Mouse (Mus musculus) midbrain, postnatal 0 days (tissue): ENCODE measurements around the gene Tex22. TPM values are rescaled to one million over a fixed set of nuclear protein-coding genes. Genes with fewer than 3 reads are reported as not detected.

Experiments used
- ATAC-seq: fragments of 200-750 bp; cut with Nextera tagmentation; 2 replicates; pipeline ENCODE4 v1.8.0; 2017; ENCODE audit warnings: moderate number of reproducible peaks, mild to moderate bottlenecking, moderate TSS enrichment, moderate library complexity; ENCODE audit not compliant: low FRiP score
- DNase-seq: peaks from one replicate; pipeline ENCODE4 v3.0.0-alpha.2; 2015; ENCODE audit warnings: low spot score
- H3K27ac ChIP-seq: fragments of 300-500 bp; sonication (generic); 2 replicates; pipeline ENCODE4 v1.5.1; 2014; ENCODE audit warnings: low read depth, mild to moderate bottlenecking, low read length, mixed read lengths
- H3K27me3 ChIP-seq: fragments of 300-500 bp; sonication (generic); 2 replicates; pipeline ENCODE4 v1.6.1; 2014; ENCODE audit warnings: low read length, control low read depth, mixed read lengths; ENCODE audit not compliant: insufficient read depth
- H3K36me3 ChIP-seq: fragments of 300-500 bp; sonication (generic); 2 replicates; pipeline ENCODE4 v1.6.1; 2014; ENCODE audit warnings: low read length, control low read depth, mixed read lengths; ENCODE audit not compliant: insufficient read depth
- H3K4me1 ChIP-seq: fragments of 300-500 bp; sonication (generic); 2 replicates; pipeline ENCODE4 v1.6.1; 2014; ENCODE audit warnings: mild to moderate bottlenecking, control low read depth, antibody characterized with exemption, low read length, mixed read lengths; ENCODE audit not compliant: insufficient read depth
- H3K4me2 ChIP-seq: fragments of 300-500 bp; sonication (generic); 2 replicates; pipeline ENCODE4 v1.6.1; 2014; ENCODE audit warnings: low read depth, mild to moderate bottlenecking, low read length, mixed read lengths; ENCODE audit not compliant: poor library complexity, severe bottlenecking
- H3K4me3 ChIP-seq: fragments of 300-500 bp; sonication (generic); 2 replicates; pipeline ENCODE4 v1.5.1; 2014; ENCODE audit warnings: low read depth, mild to moderate bottlenecking, low read length, moderate library complexity
- H3K9ac ChIP-seq: fragments of 300-500 bp; sonication (generic); replicated peaks from 2 replicates; pipeline ENCODE4 v1.6.1; 2014; ENCODE audit warnings: mild to moderate bottlenecking, low read length, moderate library complexity, mixed read lengths; ENCODE audit not compliant: poor library complexity, severe bottlenecking
- H3K9me3 ChIP-seq: fragments of 300-500 bp; sonication (generic); 2 replicates; pipeline ENCODE4 v1.6.1; 2016; ENCODE audit warnings: low read length, control low read depth
- CTCF ChIP-seq: IDR thresholded peaks from 2 replicates; pipeline ENCODE4 v1.5.1; 2016; ENCODE audit warnings: antibody characterized with exemption, mild to moderate bottlenecking
- WGBS: fragments of 180-500 bp; shearing (Covaris S2); extraction: QIAGEN DNeasy Blood & Tissue Kit; methylation state at CpG from one replicate; pipeline ENCODE4 v1.1.7; 2014; 5-methylcytosine and 5-hydroxymethylcytosine counted together
- polyA plus RNA-seq: library from polyadenylated mRNA; unstranded; fragments of >200 nt; fragmentation: Nextera tagmentation; extraction: Ambion mirVana; gene quantifications from 2 replicates; pipeline ENCODE4 v1.2.1, GENCODE M21; 2015
- total RNA-seq: library from RNA; depleted of rRNA; stranded (reverse); fragments of >200 nt; gene quantifications from 2 replicates; pipeline ENCODE4 v1.2.3, GENCODE M21; 2014

Gene Tex22
- total and polyA plus RNA-seq, 2 experiments from 2014 or later, result 2.2 TPM; not detected in 1

DNA sequence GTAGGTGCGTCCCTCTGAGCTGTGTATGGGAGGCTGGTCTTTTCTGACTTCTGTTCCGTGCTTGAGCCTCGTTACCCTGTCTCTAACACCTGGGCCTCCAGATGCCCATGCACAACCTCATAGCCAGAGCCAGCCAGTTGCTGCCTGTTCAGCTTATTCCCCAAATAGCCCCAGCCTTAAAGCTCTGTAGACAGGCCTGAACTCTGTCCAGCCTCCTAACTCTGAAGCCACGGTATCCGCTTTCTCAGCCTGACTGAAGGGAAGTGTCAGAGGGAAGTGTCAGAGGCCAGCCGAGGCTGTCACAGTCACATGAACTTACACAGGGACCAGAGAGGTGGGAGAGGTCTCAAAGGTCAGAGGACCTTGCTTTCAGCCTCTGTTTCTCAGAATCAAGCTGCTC lies 50.4 kb downstream of the Tex22 start:
- Histone ChIP-seq H3K4me2 (no peak overlapping the region), H3K9me3 (no peaks in the 10 kb centered on the region), H3K36me3 (peaks cover 84% of the 10 kb centered on the region), H3K27ac (no peak overlapping the region), H3K4me3 (no peak overlapping the region), H3K9ac (no peak overlapping the region), H3K27me3 (no peaks in the 10 kb centered on the region), H3K4me1 (no peaks in the 10 kb centered on the region)
- no peak for TF ChIP-seq CTCF
- ATAC-seq (no peak), DNase-seq (no peak)
- 89% methylated on average over 6 of the region's 6 CpGs for WGBS

- no peak overlapping the region for H3K9ac ChIP-seq
- no peak overlapping the region for H3K27ac ChIP-seq
- no peaks in the 10 kb centered on the region for H3K9me3 ChIP-seq
- no peak overlapping the region for H3K4me2 ChIP-seq
- ATAC-seq (no peak), DNase-seq (no peak)
- 97% methylated on average over 8 of the region's 8 CpGs for WGBS
- no peaks in the 10 kb centered on the region for H3K4me1 ChIP-seq
- TF ChIP-seq CTCF, result no peak
- H3K4me3 ChIP-seq, result no peak overlapping the region
- no peaks in the 10 kb centered on the region for H3K27me3 ChIP-seq
- peaks cover 97% of the 10 kb centered on the region for H3K36me3 ChIP-seq
Observed at GRCm38 (mm10) chr12:113130732-113131131, 56.4 kb downstream of the Tex22 start.

DNA sequence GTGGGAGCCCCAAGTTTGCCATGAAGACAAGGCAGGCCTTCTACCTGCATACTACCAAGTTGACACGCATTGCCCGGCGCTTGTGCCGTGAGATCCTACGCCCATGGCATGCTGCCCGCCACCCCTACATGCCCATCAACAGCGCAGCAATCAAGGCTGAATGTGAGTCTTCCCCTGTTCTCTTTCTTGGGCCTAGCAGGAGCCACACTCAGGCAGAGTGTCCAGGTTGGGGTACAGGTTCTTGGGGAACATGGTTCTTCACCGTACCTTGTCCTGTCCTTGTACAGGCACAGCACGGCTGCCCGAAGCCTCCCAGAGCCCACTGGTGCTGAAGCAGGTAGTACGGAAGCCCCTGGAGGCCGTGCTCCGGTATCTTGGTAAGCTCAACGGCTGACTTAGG lies 57.3 kb downstream of the Tex22 start:
- Histone ChIP-seq H3K36me3 (peaks cover 97% of the 10 kb centered on the region), H3K27me3 (no peaks in the 10 kb centered on the region), H3K9ac (no peak overlapping the region), H3K9me3 (no peaks in the 10 kb centered on the region), H3K27ac (no peak overlapping the region), H3K4me3 (no peak overlapping the region), H3K4me1 (no peaks in the 10 kb centered on the region), H3K4me2 (no peak overlapping the region)
- TF ChIP-seq CTCF, result no peak
- DNase-seq, result no peak
- WGBS, result 97% methylated on average over 14 of the region's 14 CpGs
- no peak for ATAC-seq

- DNase-seq (peak; percentile 62), ATAC-seq (no peak)
- no peak overlapping the region for H3K4me2 ChIP-seq
- H3K27me3 ChIP-seq, result no peaks in the 10 kb centered on the region
- no peak for TF ChIP-seq CTCF
- no peaks in the 10 kb centered on the region for H3K9me3 ChIP-seq
- no peak overlapping the region for H3K9ac ChIP-seq
- H3K4me3 ChIP-seq, result no peak overlapping the region
- WGBS, result 69% methylated on average over 2 of the region's 2 CpGs
- H3K4me1 ChIP-seq, result no peaks in the 10 kb centered on the region
- no peak overlapping the region for H3K27ac ChIP-seq
- H3K36me3 ChIP-seq, result peaks cover 93% of the 10 kb centered on the region
Observed at GRCm38 (mm10) chr12:113132567-113132966, 58.3 kb downstream of the Tex22 start.

- DNase-seq (no peak), ATAC-seq (no peak)
- Histone ChIP-seq H3K9ac (no peak overlapping the region), H3K36me3 (peaks cover 86% of the 10 kb centered on the region), H3K27me3 (no peaks in the 10 kb centered on the region), H3K27ac (no peak overlapping the region), H3K4me3 (no peak overlapping the region), H3K4me1 (no peaks in the 10 kb centered on the region), H3K4me2 (no peak overlapping the region), H3K9me3 (no peaks in the 10 kb centered on the region)
- TF ChIP-seq CTCF, result no peak
- 89% methylated on average over 9 of the region's 9 CpGs for WGBS
Observed at GRCm38 (mm10) chr12:113133260-113133659, 59.0 kb downstream of the Tex22 start.

GRCm38 (mm10) chr12:113133861-113134403 lies 59.6 kb downstream of the Tex22 start:
- no peak for DNase-seq

More at GRCm38 (mm10) chr12:113133861-113134403, 59.6 kb downstream of the Tex22 start:
- H3K36me3 ChIP-seq, result peaks cover 83% of the 10 kb centered on the region
- no peaks in the 10 kb centered on the region for H3K9me3 ChIP-seq
- no peaks in the 10 kb centered on the region for H3K27me3 ChIP-seq
- no peak for ATAC-seq
- H3K9ac ChIP-seq, result no peak overlapping the region
- H3K4me1 ChIP-seq, result peaks cover 2% of the 10 kb centered on the region; the same call in 1 of the 2 replicates
- no peak overlapping the region for H3K27ac ChIP-seq
- TF ChIP-seq CTCF, result no peak
- no peak overlapping the region for H3K4me3 ChIP-seq
- whole genome bisulfite sequencing, result 76% methylated on average over 5 of the region's 5 CpGs
- no peak overlapping the region for H3K4me2 ChIP-seq
